Mouse (Mus musculus) left cerebral cortex, postnatal 4 days (tissue): ENCODE data around the gene Nfatc2. TPM values are rescaled to one million over a fixed set of nuclear protein-coding genes. Genes with fewer than 3 reads are reported as not detected.

ENCODE experiments used
- DNase-seq: peaks from one replicate; pipeline ENCODE4 v3.0.0-alpha.2; 2022
- intact Hi-C: fragments of 180-260 bp; cut with DNase I; formaldehyde crosslinking; loops from one replicate; pipeline ENCODE4 v1.15.1; 2025
- total RNA-seq, 2 experiments: library from RNA; stranded (reverse); gene quantifications; 2 replicates each; pipeline ENCODE4 v1.2.3; 2021

Gene Nfatc2
- 1 to 10 TPM; 6.0 to 6.2 TPM for total RNA-seq

DNA sequence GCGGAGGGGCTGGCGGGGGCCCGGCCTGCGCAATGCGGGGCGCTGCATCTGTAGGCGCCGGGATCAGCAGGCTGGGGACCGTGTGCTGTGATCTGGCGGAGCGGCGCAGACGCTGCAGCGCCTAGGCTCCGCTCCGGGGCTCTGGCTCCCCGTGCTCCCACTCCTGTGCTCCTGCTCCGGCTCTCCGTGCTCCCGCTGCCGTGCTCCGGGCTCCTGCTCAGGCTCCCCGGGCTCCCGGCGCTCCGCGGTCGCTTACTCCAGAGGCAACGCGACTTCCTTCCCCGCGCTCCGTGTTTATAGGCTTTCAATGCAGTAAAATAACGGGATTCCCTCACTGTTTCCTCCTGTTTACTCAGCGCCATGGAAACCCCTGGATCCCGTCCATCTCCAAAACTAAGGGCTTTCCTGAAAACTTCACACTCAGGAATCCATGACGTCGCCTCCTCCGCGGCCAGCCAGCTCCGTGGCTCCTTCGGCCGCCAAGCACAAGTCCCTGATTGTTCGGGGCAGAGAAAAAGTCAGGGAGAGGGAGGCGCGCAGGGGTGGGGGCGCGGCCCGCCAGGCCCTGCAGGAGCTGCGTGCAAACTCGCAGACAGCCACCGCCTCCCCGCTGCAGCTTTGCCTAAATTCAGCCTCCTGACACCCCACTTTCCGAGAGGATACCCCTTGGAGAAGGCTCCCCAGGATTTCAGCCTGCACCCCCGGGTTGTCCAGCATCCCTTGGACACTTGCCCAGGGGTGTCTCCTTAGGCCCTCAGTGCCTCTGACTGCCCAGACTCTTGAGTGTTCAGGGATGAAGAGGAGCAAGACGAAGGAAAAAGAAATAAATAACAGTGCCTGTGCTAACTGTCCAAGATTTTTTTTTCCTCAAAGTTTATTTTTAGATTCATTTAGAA, at the start of gene Nfatc2:
Nfatc2 (minus strand) TSS at position 167 of the 896 bp plus-strand sequence.
- DNase-seq: peak; percentile 70
- intact Hi-C loops: no loop called here

DNA sequence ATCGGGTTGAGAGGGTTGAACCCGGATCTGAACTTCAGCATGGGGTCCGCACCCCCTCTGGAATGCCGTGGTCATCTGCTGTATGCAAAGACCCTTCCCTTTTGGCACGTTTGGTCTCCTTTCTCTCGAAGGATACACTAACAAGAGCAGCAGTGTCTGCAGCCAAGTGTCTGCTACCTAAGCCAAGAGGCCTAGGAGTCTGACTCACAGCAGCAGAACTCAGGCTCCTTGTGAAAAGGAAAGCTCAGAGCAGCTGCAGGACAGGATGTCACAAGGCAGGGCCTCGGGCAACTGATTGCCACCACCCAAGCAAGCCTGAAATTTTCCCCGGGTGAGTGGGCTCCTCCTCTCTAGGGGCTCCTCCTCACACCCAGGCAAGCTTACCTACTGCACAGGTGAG, 46.7 kb upstream of the Nfatc2 start:
- intact Hi-C loops: loop anchor here (5.0 kb wide), 1 partner anchor 396 kb away; no protein-coding TSS in a partner anchor
- no peak for DNase-seq

DNA sequence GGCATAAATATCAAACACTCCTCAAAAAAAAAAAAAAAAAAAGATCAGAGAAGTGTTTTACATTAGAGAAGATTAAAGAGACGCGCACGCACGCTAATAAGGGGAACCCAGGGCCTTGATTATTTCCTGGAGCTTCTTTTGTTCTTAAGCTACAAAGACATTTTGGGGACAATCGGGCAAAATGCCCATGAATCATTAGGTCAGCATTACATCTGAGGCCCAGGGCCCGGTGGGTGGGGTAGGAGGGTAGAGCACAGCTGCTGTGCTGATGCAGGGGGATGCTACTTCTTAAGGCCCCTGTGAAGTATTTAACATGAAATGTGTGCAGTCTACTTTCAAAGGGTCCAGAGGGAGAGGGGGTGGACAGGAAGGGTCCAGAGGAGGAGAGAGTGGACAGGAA, 43.4 kb upstream of the Nfatc2 start:
- intact Hi-C loops: loop anchor here (5.0 kb wide), 1 partner anchor 393 kb away; no protein-coding TSS in a partner anchor
- DNase-seq: no peak

DNA sequence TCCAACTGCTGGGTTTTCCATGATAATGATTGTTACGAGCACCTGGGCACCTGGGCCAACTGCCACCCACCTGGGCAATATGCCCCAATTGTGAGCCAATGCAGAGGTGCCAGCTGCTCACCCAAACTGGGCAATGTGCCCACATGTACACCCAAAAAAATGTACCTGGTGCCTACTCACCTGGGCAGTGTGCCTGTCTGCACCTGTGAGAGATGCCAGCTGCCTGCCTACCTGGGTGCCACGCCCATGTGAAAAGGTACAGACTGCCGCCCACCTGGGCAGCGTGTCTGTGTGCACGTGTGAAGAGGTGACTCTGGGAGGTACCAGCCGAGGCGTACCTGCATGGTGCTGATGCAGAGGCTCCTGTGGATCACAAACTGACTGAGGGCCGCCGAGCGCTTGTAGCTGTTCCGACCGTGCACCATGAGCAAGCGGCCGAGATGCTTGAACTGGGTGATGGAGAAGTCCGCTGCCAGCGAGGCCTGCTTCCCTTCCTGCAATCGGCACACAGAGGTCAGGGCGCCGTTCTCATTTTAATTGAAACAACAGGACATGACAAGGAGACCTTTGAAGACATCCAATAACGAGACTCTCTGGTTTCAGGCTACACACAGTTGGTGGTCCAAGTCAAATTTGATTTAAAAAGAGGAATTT, 42.2 kb upstream of the Nfatc2 start:
- DNase-seq: no peak

DNA sequence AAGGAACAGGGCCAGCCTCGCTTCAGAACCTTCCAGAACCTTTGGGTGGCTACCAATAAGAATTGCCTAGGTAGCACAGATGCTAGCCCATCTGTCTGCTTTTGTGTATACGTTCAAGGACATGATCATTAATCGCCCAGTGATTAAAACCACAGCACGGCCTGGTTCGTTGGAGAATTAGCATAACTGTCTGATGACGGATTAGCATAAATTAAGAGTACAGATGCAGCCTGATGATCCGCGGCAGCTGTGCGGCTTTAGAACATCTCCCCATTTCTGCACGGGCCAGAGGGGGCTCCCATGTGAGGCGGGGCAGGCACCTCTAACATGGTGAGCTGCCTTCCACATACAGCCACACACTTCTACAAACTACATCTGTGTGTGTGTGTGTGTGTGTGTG, 40.7 kb upstream of the Nfatc2 start:
- no peak for DNase-seq
- intact Hi-C loops: no loop called here

More for the DNA sequence above, 42.2 kb upstream of the Nfatc2 start:
- intact Hi-C loops: no loop called here

DNA sequence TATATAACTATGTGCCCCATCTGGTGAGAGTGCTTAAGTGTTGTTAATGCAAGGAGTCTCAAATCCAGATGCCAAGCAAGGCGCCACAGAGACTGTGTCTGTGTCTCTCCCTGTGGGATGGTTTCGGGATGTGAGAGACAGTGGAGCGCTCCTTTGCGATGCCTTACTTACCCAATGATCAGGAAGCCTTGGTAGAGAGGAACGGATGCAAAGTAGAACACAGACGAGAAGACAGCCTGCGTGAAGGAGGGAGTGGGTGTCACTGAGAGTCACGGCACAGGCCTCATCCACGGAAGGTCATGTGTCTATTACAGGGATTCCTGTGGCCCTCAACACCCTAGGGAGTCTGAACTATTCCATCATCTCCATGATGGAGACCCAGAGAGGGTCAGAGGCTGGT, 39.0 kb upstream of the Nfatc2 start:
- DNase-seq: no peak
- intact Hi-C loops: no loop called here

DNA sequence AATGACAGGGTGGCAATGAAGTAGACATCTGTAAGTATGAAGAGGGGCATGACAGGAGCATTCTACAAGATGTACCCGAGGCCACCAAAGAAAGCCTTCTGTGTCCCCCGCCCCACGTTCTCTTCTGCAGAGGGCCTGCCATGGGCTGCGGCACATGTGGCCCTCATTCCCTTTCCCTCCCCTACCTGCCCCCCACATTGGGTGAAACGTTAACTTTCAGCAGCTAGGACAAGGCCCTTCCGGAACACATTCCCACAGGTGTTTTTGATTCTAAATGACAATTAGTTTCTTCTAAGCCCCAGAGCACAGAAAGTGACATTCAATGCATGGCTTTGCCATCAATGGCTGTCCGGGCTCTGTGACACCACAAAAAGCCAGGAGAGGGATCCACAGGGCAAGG, 33.4 kb upstream of the Nfatc2 start:
- intact Hi-C loops: no loop called here
- DNase-seq: no peak

DNA sequence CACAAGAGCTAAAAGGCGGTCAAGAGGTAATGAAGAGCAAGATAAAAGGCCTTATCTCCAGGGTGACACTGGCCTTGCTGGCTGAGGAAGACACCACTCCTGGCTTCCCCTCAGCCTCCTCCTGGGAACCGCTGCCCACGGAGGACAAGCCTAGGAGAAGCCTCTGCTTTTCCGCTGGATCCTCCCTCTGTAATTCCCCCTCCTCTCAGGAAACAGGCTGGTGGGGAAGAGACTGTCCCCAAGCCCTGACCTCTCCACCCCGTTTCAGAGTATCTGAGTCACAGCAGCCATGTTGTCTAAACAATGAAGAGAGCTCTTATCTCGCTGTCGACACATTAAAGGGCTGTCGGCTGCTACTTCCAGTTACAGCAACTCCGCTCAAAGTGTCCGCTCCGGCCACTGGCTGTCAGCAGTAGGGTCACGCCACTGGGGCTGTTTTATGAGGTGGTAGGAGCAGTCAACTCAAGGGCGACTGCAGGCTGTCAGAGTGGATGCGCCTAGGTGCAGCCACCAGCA, 31.9 kb upstream of the Nfatc2 start:
- no peak for DNase-seq
- intact Hi-C loops: no loop called here

DNA sequence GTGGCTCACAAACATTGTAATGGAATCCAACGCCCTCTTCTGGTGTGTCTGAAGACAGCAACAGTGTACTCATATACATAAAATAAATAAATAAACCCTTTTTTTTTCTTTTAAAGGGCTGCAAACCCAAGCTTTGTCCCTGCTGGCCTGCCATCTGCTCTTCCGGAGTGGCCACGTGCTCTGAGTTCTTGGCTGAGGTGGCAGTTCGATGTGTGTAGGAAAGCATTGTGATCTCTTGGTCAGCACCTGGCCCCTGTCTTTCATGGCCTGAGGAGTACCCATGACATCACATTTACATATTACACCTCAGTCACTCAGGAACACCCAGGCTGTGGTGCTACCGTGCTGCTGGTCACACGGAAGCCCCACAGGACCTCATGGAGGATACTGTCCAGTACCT, 31.1 kb upstream of the Nfatc2 start:
- intact Hi-C loops: no loop called here
- DNase-seq: no peak

DNA sequence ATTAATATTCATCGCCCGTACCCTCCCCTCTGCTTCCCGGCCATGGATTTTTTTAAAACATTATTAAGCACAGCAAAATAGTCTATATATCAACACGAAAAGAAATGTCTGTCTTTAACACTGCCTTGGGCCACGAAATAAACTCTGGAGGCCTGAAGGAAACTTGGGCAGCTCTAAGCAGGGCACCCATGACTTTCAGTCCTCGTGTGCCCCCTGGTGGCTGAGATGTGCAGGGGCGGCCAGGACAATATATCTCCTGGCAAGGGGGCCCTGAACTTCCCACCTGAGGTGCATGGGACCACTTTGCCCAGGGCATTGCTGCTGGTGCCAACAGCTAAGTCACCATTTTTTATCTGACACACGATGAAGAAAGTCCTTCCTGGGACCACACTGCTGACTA, 27.3 kb upstream of the Nfatc2 start:
- intact Hi-C loops: loop anchor here (2.0 to 5.0 kb wide), 2 partner anchors 160 to 376 kb away; no protein-coding TSS in a partner anchor
- DNase-seq: peak; percentile 87

DNA sequence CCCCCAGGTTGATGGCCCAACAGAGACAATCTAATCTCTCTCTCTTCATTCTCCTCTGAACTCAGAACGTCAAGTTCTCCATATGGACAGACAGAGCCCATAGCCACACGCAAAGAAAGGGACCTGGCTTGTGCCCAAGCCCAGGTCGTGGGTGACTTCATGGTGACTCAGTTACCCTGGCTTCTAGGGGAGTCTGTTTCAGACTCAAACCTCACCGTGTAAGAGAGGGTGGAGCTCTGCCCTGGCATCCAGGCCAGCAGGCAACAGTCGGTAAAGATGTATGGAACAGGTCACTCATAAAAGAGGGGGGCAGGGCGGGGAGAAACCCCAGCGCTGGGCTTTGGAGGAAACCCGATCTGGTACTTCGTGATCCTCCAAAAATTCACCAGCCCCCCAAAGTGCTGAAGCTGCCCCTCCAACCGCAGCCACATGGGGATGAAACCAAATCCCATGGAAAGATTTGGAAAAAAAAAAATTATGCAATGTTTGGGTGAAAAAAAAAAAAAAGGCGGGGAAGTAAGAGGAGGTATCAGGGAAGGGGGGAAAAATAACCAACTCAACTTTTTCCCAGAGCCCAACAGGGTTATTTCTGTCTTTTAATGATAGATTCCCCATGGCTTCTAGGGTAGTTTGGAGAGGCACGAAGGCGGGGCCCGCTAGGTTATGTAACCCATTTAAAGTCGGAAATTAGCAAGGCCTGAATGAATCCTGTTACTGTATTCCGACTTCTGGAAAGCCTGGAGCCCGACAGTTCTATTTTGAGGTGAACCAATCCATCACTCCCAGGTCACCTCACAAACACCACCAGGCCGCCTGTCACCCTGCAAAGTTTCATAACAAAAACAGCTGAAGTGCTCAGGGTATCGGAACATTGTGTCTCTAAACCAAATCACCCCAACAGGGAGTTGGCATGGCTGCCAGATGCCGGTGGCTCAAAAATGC, 26.6 kb upstream of the Nfatc2 start:
- DNase-seq: no peak
- intact Hi-C loops: loop anchor here (2.0 to 5.0 kb wide), 2 partner anchors 159 to 376 kb away; no protein-coding TSS in a partner anchor

DNA sequence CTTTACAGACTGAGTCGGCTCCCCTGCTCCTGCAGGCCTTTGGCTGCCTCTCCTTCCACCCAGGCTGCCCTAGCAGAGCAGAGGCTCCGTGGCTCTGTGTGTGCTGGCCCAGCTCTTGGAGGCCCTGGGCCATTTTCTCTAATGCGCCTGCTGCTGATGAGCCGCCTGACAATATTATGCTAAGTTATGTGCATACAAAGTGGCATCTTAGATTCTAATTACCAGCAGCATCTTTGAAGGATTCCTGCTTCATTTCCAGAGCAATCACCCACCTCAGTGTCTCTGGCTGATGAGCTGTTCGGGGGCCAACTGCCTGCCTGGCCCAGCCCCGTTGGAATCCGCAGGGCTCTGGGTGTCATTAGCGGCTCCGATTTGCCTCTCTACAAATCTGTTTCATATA, 24.9 kb upstream of the Nfatc2 start:
- intact Hi-C loops: loop anchor here (5.0 kb wide), 1 partner anchor 374 kb away; no protein-coding TSS in a partner anchor
- no peak for DNase-seq

DNA sequence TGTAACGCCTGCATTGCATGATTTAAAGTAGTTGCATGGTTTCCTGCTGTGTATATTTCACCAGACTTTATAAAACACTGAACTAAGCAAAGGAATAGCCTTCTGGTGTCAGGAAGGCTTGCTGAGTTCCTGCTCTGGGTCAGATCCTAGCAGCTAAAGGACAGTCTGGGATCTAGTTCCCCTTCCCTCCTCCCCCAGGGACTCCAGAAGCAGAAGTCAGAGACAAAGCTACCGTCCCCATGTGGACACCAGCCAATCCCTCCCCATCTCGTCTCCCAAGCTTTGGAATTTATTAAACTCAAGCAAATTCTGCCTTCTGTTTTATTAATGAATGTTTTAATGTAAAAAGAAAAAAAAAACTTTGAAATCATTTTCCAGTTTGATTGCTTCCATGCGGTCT, 23.6 kb upstream of the Nfatc2 start:
- intact Hi-C loops: loop anchor here (5.0 kb wide), 1 partner anchor 373 kb away; no protein-coding TSS in a partner anchor
- DNase-seq: no peak

DNA sequence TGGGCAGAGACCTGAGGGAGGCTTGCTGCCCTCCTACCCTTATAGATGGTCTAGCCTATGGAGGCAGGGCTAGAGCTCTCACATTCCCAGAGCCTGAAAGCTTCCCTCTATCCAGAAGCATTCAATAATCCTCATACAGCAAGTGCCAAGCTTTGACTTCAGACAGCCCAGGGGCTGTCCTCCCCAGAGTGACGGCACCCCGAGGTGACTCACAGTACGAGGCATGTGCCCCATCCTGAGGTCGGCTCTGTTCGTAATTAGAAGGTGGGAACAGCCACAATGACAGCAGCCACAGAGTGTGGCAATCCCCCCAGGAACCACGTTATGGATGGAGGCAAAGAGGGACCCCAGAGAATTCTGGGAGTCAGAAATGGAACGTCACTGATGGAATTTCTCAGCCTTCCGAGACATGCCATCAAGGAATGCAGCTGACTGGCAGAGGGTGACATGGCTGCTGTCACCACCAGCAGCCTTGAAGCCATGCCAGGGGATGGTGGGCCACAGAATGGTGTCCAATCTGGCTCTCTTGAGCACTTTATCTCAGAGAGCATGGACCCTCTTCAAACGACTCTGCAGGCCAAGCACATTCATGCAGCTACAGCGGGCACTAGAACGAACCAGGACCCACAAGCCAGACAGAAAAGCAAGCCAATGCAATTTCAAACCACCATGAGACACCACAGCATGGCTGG, 19.8 kb upstream of the Nfatc2 start:
- intact Hi-C loops: no loop called here

DNA sequence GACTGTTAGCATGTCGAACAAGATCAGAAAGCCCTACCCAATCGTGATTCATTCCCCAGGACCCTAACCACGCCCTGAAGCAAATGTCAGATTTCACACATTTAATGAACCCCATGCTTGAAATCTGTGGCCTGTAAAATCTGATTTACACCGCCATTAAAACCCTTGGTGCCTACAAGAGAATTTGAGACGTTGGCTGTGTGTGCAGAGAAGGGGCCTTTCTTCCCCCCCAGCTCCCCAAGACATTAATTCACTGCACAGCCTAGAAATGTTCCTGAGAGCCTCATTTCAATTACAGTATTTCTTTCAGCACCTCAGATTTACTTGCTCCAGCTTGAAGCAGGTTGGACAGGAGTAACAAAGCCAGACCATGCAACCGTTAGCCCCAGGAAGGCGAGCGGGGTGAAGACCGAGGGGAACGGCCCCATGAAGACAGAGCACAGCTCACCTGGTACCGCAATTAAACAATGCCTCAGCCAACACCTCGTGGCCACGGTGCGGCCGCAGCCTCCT, 16.8 kb upstream of the Nfatc2 start:
- DNase-seq: no peak
- intact Hi-C loops: no loop called here

More for the DNA sequence above, 19.8 kb upstream of the Nfatc2 start:
- peak; percentile 52 for DNase-seq

DNA sequence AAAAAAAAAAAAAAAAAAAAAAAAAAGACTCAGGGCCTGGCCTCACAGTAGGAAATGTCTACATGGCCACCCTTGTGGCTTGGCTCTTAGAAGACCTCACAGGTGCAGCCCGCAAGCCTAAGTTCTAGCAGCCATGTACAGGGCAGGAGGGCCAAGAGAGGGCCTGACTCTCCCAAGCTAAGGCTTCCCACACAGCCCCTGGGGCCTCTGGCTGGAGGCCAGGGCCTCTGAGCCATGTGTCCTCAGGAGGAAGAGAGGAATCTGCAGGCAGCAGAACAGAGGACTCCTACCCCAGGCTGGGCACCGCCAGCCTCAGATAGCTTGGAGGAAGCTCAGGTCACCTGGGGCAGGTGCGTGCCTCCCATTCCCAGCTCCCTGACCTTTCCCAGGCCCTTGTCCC, 13.7 kb upstream of the Nfatc2 start:
- intact Hi-C loops: no loop called here
- DNase-seq: peak; percentile 58

DNA sequence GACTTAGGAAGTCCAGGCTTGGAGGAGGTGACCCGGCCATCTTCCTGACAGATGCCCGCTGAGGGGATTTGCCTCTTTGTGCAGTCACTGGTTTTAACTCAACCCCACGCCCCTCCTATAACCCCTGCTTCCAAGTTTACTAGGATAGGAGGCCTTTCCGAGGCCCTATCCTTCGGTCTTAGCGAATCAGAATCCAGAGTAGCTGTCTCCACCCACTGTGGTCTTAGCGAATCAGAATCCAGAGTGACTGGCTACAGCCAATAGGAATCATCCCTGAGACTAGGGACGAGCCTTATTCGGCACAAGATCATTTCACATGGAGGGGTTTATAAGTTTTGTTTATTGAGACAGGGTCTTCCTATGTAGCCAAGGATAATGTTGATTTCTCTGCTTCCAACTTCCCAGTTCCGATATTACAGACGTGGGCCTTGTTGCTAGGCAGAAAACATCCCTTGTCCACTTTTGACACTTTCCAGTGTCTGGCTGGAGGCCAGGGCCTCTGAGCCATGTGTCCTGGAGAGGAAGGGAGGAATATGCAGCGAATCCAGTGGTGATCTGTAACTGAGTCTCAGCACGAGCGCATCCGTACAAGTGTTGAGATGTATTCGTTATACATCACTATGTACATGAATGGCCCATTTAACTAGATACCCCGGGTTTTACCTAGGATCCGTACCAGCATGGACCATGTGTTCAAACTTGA, 12.9 kb upstream of the Nfatc2 start:
- peak; percentile 41 for DNase-seq
- intact Hi-C loops: no loop called here

DNA sequence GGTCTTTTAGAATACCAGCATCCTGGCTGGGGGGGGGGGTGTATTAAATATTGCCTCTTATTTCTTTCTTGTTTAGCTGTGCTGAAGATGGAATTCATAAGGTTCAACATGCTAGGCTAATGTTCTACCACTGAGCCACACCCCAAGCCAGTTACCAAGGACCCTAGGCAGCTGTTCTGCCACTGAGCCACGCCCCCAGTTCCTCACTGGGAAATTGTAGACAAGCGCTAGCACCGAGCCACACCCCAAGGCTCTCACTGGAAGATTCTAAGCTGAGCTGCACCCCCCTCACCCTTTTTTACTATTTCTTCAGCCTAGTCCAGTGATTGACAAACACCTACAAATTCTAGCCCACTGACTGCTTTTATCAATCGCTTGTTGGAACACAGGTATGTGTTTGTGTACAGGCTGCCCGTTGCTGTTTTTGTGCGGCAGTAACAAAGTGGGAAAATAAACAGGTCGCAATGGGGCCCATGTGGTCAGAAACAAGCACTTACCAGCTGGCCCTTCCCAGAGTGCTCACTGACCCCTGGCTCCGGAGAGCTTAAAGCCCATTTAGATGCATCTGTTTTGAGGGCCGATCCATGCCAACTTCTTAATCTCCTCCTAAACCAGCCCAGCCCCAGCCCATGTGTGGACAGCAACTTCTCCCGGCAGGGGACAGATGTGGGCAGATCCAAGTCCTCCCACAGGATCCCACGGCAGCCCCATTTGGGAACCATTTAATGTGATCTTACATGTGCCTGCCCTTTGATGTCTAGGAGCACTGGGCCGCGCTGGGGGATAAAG, 11.8 kb upstream of the Nfatc2 start:
- DNase-seq: no peak
- intact Hi-C loops: no loop called here
